Mouse (Mus musculus) brain, embryonic 14.5 days (tissue): ENCODE measurements around the gene Hba-x.

Experiments
- CTCF ChIP-seq: fragments of 200-500 bp; IDR thresholded peaks from 2 replicates; pipeline ENCODE4 v1.5.1; 2012; ENCODE audit warnings: inconsistent platforms, mild to moderate bottlenecking, moderate library complexity, borderline replicate concordance; ENCODE audit not compliant: insufficient read depth, insufficient read length; ENCODE audit errors: extremely low read depth
- POLR2A ChIP-seq: fragments of 200-500 bp; IDR thresholded peaks from 2 replicates; pipeline ENCODE4 v1.6.1; 2012; ENCODE audit warnings: mild to moderate bottlenecking, inconsistent platforms, borderline replicate concordance; ENCODE audit not compliant: poor library complexity, insufficient read depth, insufficient read length, severe bottlenecking; ENCODE audit errors: extremely low read depth

DNA sequence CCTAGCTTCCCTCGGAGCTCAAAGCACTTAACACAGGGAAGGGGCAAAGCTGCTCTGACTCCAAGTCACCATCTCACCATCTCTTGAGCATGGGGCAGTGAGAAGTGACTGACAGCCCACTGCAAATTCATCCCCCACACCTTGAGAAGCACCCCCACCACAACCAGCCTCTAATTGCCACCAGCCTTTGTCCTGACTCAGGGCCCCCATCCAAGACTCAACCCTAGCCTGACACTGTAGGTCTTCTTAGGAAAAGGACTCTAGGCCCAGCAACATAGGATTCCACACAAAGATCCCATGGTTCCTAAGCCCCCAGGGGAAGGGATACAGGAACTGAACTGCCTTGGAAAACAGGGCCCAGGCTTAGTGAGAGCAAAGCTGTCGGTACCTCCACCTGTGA is 40.1 kb upstream of the Hba-x start:
- TF ChIP-seq CTCF (no peak), POLR2A (no peak)
